8 mouse cellular contexts compared by ENCODE assay signal in the genomic region with DNA sequence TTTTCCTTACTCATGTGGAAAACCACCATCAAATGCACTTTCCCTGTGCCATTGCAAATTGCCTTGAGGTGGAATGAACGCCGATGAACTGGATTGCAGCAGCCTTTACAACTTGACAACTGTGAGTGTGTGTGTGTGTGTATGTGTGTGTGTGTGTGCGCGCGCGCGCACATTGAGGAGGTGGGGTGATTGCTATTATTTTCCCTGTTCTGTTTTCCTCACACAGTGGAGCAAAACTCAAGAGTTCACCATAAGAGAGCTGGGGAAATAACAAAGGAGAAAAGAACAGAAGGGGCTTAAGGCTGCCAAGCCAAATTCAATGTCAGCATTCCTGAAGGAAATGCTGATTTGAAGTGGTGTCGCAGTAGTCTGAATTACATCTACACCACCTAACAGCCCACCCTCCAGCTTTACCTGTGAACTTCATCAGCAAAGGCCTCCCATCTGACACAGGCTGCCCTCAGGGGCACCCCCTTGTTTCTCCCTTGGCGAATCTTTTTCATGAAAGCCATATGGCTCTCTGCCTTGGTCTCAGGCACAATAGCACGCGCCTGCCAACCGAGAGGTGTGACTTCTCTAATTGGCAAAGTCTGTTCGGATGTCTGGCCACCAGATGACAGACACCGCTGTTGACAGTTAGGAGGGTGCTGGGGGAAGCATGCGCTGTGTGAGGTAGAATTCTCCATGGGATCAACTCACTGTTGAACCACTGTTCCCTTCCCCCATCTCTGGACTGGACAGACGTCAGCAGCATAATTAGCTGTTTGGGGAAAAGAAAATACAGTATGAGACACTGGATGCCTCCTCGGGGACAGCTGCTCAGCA. TPM values are rescaled to one million over a fixed set of nuclear protein-coding genes. Genes with fewer than 3 reads are reported as not detected.
DNase-seq lines count a peak whose midpoint lies in the region; ATAC-seq and TF ChIP-seq lines count a peak whose summit lies in the region.

No protein-coding gene starts in this region.

- 62% methylated on average over 17 of the region's 17 CpGs for WGBS in lung, embryonic 14.5 days
- 72% methylated on average over 17 of the region's 17 CpGs for whole genome bisulfite sequencing in forebrain, embryonic 11.5 days

- H3K27me3 ChIP-seq in lung, embryonic 14.5 days (ENCODE audit: insufficient read depth, low read length): no peaks in the 10 kb centered on the region
- H3K27me3 ChIP-seq in forebrain, embryonic 11.5 days (ENCODE audit: control insufficient read depth, insufficient read depth, low read length): no peaks in the 10 kb centered on the region

- peaks cover 13% of the 10 kb centered on the region for H3K4me1 ChIP-seq in lung, embryonic 14.5 days (ENCODE audit: insufficient read depth)
- no peaks in the 10 kb centered on the region for H3K4me1 ChIP-seq in forebrain, embryonic 11.5 days (replicated peaks; ENCODE audit: control insufficient read depth, insufficient read depth, low read length)

- TF ChIP-seq CTCF in lung, embryonic 14.5 days (IDR thresholded peaks at IDR 0.05; ENCODE audit: low read depth): no peak

- H3K9me3 ChIP-seq in lung, embryonic 14.5 days (ENCODE audit: low read depth, low read length): no peaks in the 10 kb centered on the region
- H3K9me3 ChIP-seq in forebrain, embryonic 11.5 days (ENCODE audit: control insufficient read depth, low read length): no peaks in the 10 kb centered on the region

- peak; percentile 72 for DNase-seq in lung, embryonic 14.5 days
- DNase-seq in lung, postnatal 25 days (ENCODE audit: low spot score): no peak
- peak; percentile 73 for DNase-seq in forebrain, embryonic 11.5 days (ENCODE audit: low spot score)
- peak; percentile 71 for DNase-seq in heart, postnatal 4 days
- DNase-seq in lung, postnatal 4 days: peak; percentile 33 to 49
- no peak for DNase-seq in kidney, adult 18-20 months
- DNase-seq in gastrocnemius, postnatal 4 days (ENCODE audit: low spot score in 2 of 2): no peak
- DNase-seq in liver: no peak

- H3K27ac ChIP-seq in lung, embryonic 14.5 days (ENCODE audit: low read depth): no peak overlapping the region
- peak overlapping the region; percentile 3; the same call in 1 of the 2 replicates for H3K27ac ChIP-seq in forebrain, embryonic 11.5 days (ENCODE audit: low read depth, low read length)

- 0 out of 2 replicates have a peak overlapping the region, but pooled peaks have one; percentile 9 for H3K9ac ChIP-seq in lung, embryonic 14.5 days
- H3K9ac ChIP-seq in forebrain, embryonic 11.5 days (ENCODE audit: low read length): no peak overlapping the region

- peak overlapping the region; percentile 23; the same call in 1 of the 2 replicates for H3K4me2 ChIP-seq in lung, embryonic 14.5 days
- no peak overlapping the region for H3K4me2 ChIP-seq in forebrain, embryonic 11.5 days (ENCODE audit: low read depth, low read length, severe bottlenecking)

- peak; percentile 83 for ATAC-seq in lung, embryonic 14.5 days (ENCODE audit: insufficient read depth)
- peak; percentile 80 for ATAC-seq in forebrain, embryonic 11.5 days (replicated peaks; ENCODE audit: low FRiP score)

- H3K36me3 ChIP-seq in lung, embryonic 14.5 days (ENCODE audit: insufficient read depth): no peaks in the 10 kb centered on the region
- H3K36me3 ChIP-seq in forebrain, embryonic 11.5 days (ENCODE audit: control insufficient read depth, insufficient read depth, low read length): no peaks in the 10 kb centered on the region

- no peak overlapping the region for H3K4me3 ChIP-seq in lung, embryonic 14.5 days (ENCODE audit: low read depth, low read length)
- H3K4me3 ChIP-seq in forebrain, embryonic 11.5 days (ENCODE audit: low read depth, low read length): no peak overlapping the region

RNA-seq across cellular contexts. Expression of a gene that starts 47.6 kb away (rescaled TPM):
- polyA plus RNA-seq in lung, embryonic 14.5 days (2014; fragmentation: Nextera tagmentation; extraction: Ambion mirVana): 27.8 and 30.3 TPM in 2 replicates
- polyA plus RNA-seq in forebrain, embryonic 11.5 days (2014; fragmentation: Nextera tagmentation; extraction: Ambion mirVana): 42.7 and 44.6 TPM in 2 replicates
- total RNA-seq in heart, postnatal 4 days (2021): 10 to 100 TPM; 51.2 to 53.0 TPM
- 10 to 100 TPM; 53.4 to 54.3 TPM for total RNA-seq in gastrocnemius, postnatal 4 days (2021)

Comparison
In these comparisons a context has a peak if more than half of its experiments do, and no peak if none do; other contexts are left out.
1. DNase-seq: peak in lung, embryonic 14.5 days (single experiment), forebrain, embryonic 11.5 days (single experiment), heart, postnatal 4 days (single experiment) and lung, postnatal 4 days (2 of 2); none in lung, postnatal 25 days (single experiment), kidney, adult 18-20 months (single experiment), gastrocnemius, postnatal 4 days (0 of 2) and liver (single experiment).